Mouse (Mus musculus) T-helper 1 cell (primary cell): Measurements from ENCODE around the gene Tbpl2.

Source experiments
- in situ Hi-C: fragments of 300-600 bp; cut with MboI, MseI; formaldehyde crosslinking; loops from one replicate; pipeline ENCODE4 v1.15.1; 2025; ENCODE audit warnings: high pct_unique_total_duplicates

The Tbpl2 gene

DNA sequence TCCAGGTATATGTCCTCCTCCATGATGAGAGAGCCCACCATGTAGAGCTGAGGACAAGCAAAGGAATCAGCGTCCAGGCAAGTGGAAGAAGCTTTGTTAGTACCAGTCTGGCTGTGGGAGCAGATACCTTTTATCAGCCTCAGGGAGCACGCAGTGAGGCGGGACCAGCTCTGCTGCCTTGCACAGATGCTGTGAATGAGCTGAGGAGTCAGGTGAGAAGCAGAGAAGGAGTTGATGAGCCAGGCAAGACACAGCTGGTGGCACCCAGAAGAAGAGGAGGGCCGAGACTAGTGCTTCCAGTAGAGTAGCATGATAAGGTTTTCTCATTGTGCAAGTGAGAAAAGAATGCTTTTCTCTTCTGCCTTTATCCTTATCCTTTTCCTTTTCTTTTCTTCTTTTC, at the start of gene Tbpl2:
Tbpl2 (minus strand) TSS at position 101 of the 400 bp plus-strand sequence.
- in situ Hi-C loops, result no loop called here

DNA sequence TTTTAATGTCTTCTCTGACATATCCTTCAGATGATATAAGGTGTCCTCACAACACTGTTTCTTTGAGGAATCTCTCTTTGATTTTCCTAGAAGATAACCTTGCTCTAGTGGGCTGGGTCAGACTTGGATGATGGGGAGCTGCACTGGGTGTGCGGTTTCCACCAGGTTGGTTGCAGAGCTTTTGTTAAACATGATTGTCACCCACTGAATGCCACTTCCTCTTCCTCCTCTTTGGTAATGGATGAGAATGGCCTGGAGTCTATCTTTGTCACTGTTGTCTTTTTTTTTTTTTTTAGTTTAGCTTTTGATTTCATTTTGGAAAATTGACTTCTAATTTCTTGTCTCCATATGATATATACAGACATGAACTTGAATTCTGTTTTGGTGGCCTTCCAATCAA, 38.0 kb upstream of the Tbpl2 start:
- in situ Hi-C loops, result no loop called here

DNA sequence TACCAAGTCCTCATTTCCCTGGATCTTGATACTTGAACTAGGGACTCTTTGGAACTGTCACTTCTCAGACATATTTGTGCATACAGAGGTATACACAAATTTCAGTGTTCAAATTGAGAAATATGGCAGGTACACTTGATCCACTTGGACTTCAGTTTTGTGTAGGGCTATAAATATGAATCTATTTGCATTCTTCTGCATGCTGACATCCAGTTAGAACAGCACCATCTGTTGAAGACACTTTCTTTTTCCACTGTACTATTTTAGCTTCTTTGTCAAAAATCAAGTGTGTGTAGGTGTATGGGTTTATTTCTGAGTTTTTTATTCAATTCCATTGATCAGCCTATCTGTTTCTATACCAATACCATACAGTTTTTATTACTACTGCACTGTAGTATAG, 12.7 kb upstream of the Tbpl2 start:
- in situ Hi-C loops, result no loop called here

GRCm38 (mm10) chr2:24103619-24104289, 7.4 kb upstream of the Tbpl2 start:
- in situ Hi-C loops, result no loop called here

DNA sequence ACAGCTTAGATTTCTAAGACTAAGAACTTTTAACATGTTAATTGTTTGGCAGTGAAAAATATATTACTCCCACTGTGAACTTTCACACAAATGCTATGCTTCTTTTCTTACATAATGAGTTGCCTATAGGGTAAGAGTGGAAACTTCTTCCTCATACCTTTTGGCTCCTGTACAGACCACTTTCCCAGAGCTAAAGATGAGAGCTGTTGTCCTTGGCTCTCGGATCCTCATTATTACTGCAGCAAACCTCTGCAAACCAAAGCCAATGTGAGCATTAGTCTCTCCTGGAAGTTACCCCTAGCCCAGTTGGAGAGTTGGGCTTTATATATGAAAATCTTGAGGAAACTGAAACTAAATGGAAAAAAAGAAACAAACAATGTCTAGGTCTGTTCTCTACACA, 5.5 kb downstream of the Tbpl2 start:
- in situ Hi-C loops, result no loop called here

DNA sequence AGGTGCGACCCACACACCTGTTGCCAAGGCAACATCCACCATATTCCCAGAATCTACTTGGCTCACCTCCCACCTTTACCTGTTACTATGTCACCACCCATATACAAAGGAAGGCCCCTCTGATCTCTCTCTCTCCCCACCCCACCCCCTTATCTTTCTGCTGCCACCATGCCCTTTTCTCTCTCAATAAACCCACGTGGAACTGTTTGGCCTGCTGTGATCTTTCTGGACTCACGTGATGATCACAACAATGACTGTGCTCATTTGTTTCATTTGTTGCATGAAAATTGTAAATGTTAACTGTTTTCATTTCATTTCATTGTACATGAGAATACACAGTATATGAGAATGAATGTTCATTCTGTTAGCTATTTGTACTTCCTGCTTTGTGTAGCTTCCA, 45.9 kb downstream of the Tbpl2 start:
- in situ Hi-C loops, result no loop called here

- in situ Hi-C loops, result no loop called here
Measured at GRCm38 (mm10) chr2:24049344-24049990, 46.9 kb downstream of the Tbpl2 start, which contains the start of gene Hnmt. Gene Hnmt, minus strand, starts transcription at chr2:24049394.

DNA sequence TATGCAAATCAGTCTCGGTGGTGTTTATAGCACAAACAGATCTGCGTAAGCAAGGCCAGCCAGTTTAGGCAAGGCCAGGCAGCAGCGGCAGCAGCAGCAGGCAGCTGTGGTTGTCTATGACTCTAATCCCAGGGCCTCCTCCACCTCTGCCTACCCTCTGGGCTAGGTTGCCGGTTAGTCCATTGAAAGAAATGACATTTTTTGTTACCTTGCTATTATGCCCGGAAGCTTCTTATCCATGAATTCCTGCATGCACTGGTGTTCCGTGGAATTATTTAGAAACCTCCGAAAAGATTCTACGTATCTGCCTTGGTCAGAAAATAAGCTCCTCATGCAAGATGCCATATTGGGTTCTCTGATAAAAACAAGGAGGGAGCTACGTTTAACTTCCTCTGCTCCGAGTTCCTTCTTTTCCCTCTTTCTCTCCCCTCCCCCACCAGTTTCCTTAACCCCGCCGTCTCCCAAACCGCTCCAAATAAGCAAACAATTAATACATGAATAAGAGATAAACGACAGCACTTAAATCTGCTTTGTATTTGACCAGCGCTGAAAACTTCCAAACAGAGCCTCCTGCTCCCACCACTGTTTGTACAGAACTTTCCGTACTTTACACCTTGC, 47.8 kb downstream of the Tbpl2 start:
- in situ Hi-C loops, result no loop called here

DNA sequence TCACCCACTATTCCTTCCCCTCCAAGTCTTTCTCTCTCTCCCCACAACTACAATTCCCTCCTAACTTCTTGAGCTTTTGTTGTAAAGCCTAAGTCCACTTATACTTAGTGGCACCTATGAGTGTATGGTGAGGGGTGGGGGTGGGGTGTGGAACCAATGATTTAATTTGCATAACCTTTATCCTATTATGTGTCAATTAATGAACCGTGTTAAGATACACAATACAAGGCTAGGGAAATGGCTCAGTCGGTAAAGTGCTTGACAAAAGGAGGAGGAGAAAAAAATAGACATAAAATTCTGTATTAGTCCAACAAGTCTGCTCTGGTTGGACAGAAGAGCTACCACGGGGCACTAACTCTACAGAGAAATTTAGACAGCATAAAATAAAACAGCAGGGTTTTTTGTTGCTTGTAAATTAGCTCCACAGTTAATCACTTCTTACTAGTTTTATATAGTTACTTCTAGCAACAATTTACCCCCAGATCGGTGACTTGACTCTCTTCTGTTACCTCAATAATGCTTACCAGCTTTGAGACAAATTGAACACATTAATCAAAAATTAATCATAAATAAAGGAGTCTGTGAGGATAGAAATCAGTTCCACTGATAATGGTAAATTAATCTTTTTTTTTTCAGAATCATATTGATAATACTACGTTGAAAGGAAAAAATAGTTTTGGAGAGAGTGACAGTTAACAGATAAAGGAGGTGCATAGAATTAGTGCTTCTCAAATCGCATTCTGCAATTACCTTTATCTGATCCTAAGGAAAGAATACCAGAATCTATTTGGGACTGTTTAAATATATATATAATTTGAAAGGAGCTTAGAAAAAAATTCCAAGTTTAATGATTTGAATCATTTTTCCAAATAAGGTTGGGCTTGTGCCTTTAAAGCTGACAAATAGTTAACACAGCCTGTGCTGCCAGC, 48.6 kb downstream of the Tbpl2 start:
- in situ Hi-C loops, result no loop called here

DNA sequence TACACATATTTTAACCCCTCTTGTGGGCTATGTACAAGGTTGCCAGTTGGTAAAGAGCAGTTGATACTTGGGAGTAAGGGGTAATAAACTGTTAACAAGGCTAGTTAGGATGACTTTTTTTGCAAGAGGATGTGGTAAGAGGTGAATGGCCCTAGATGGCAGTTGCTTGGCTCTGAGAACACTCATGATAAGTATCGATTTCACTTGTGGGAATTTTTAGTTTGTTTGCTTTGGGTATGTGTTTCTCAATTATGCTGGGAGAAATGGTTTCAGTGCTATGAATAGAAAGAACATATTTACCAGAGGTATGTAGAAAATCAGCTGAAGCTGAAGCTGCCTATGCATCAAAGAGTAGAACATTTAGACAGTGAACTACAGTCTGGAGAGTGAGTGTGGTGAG, 53.5 kb downstream of the Tbpl2 start:
- in situ Hi-C loops, result loop anchor here (5.0 kb wide), 1 partner anchor 146 kb away; no protein-coding TSS in a partner anchor

DNA sequence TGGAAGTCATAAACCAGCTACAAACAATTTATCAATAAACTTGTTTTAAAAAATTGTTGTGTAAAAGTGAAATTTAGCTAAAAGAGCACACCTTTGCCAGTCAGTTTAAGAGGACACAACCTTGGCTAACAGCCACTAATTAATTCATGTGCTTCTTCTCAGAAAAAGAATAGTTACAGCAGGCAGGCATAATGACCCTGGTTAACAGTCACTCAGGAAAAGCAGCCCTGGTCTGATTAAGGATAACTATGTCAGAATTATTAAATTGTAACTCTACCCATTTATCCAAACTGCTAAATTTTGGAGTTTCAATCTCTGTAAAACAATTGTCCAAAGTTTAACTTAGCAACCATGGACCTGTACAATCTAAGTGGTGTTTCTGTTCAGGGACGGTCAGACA, 55.9 kb downstream of the Tbpl2 start:
- in situ Hi-C loops, result loop anchor here (5.0 kb wide), 1 partner anchor 143 kb away; no protein-coding TSS in a partner anchor
